Mouse (Mus musculus) gastrocnemius, postnatal 36 days (tissue): ENCODE measurements around the gene Dhx15. TPM values are rescaled to one million over a fixed set of nuclear protein-coding genes. Genes with fewer than 3 reads are reported as not detected.

Experiments
- DNase-seq, 2 experiments: peaks; one replicate each; pipeline ENCODE4 v3.0.0; 2022
- intact Hi-C: fragments of 180-260 bp; cut with DNase I; formaldehyde crosslinking; loops from one replicate; pipeline ENCODE4 v1.15.1; 2025
- total RNA-seq, 2 experiments: library from RNA; stranded (reverse); gene quantifications; 2 replicates each; pipeline ENCODE4 v1.2.3; 2021

Dhx15 gene
- total RNA-seq, 2 experiments from 2014 or later = 34.3 to 36.0 TPM

DNA sequence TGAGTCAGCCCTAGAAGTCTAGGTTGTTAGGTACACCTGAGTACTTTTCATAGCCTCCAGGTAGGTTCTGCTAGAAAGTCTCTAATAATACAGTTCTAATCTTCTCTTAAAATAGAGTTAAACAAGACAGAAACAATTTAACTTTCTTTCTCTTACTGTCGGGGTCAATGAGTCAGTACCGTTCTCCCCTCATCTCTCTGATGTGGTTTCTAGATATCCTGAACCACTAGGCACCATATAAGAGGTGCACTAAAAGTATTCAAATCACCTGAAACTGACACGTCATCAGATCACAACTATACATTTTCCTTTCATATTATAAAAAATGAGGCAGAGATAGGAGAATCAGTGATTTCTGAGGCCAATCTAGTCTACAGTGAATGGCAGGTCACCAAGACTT lies 41.2 kb downstream of the Dhx15 start:
- intact Hi-C loops = no loop called here
- DNase-seq = no peak

DNA sequence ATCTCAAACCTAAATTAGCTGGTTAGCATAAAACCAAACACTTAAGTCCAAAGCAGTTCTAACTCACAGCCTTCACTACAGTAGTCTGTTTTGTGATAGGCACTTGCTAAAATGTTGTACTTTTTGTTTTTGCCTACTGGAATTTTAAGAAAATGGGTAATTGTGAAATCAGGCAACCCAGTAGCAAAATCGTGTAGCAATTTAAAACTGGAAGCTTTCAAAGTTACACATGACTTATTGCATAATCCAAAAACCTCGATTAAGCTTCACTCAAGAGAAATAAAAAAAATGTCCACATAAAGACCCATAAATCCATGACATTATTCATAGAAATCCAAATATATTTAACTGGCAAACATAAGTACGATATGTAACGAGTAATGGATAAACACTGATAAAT lies 43.2 kb downstream of the Dhx15 start:
- no peak for DNase-seq
- intact Hi-C loops = no loop called here

DNA sequence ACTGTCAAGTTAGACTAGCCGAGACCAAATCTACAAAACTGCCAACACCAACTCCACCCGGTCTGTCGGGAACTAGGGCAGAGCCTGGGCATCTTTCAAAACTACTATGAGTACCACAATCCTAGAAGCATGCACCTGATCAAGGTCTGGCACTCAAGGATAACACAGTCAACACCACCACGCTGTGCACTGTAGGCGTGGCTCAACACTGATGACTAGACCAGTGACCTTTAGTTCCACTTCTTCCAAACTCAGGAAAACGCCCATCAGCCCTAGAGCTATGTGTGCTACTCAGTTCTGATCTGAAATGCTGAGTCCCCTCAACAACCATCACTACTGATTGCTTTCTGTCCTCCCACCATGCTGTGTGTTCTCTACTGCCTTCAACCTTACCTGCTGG lies 44.6 kb downstream of the Dhx15 start:
- intact Hi-C loops = no loop called here
- DNase-seq = no peak

DNA sequence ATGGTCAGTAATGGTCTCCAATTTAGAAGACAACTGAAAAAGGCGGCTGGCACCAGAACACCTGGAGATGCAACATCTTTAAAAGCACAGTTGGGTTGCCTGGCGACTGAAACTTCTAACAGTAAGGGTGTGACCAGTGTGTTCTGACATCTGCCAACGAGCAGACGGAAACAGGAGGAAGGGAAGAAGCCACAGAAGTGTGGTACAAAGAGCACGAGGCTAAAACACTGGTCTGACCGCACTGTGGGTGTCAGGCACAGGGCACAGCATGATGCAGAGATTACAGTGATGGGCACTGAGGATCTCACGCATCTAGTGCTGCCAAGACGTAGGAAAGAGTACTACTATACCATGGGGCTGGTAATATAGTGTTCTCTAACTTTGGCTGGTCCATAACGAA lies 48.4 kb downstream of the Dhx15 start:
- intact Hi-C loops = no loop called here
- DNase-seq = no peak

DNA sequence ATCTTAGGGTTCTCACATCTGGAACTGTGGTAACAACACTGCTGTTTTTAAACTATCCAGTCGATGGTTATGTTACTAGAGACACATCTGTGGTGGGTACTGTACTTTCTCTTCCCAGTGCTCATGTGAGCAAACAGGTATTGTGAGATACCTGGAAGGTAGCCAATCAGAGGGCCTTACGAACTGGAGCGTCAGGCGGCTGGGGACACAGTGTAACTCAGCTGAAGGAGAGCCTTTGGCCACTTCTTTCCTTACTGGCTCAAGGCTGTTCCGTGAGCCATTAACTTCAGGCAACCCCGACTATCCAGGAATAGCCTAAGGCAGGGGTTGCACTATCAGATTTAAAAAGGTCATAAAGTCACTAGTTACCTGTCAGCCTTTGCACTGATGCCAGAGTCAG lies 51.5 kb downstream of the Dhx15 start:
- intact Hi-C loops = loop anchor here (5.0 kb wide), 1 partner anchor 98 kb away; no protein-coding TSS in a partner anchor

DNA sequence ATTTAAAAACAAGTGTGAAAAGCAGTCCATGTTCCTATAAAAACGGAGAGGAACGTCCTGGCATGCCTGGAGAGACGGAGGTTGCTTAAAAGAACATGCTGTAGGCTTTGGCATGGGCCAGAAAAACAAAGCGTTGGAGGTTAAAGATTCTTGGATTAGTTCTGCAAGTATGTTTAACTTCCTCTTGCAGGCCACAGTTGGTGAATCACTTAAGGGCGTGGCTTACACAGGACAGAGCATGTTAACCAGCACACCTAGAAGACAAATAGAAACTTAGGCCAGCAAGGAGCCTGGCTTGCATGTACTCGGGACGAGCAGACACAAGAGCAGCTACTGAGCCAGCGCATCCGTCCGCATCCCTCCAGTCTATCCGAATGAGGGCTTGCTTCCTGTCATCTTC lies 52.2 kb downstream of the Dhx15 start:
- no peak for DNase-seq
- intact Hi-C loops = loop anchor here (5.0 kb wide), 1 partner anchor 99 kb away; no protein-coding TSS in a partner anchor

More for the DNA sequence above, 51.5 kb downstream of the Dhx15 start:
- DNase-seq = no peak

DNA sequence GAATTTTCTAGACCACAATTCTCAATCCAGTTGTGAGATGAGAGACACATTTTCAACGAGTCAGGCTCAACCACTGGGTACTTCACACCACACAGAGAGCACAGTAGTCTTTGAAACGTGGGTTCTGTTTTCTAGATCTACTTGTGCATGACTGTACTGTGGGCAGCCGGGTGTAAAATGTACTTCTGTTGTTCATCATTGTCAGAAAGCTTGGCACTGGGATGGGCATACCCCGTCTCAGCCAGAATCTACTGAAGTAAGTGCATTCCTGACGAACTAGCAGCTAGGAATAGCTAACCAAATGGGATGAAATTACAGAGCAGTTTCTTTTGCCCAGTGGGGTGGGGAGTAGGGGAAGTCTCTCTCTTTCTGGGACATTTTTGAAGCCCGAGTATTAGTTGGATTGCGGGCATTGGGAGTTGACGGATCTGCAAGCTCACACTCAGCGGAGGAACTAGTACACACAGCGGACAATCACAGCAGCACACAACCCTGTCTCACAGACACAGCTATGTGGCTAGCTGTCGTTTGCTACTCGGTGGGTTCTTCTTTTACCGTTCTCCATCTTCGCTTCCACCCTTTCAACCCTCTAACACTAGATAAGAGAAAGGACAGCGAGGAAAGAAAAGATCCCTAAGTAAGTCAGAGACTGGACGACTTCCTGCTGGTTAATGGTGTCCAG lies 54.7 kb downstream of the Dhx15 start:
- DNase-seq = no peak
- intact Hi-C loops = loop anchor here (5.0 kb wide), 1 partner anchor 102 kb away; no protein-coding TSS in a partner anchor

DNA sequence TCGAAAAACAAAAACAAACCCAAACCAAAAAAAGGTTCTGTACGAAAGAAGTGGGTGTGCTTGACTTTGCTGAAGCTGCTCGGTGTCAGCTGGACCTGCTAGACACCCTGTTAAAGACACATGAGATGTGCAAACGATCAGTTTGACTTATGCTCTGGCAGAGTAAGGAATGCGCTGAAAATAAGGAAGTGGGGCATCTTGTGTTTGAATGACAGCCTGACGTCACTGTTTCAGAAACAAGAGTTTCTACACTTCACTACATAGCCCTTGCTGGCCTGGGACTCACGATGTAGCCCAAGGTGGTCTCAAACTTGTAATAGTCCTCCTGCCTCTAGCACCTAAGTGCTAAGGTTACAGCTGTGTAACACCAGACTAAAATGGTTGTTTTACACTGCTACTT lies 57.5 kb downstream of the Dhx15 start:
- no peak for DNase-seq
- intact Hi-C loops = no loop called here

DNA sequence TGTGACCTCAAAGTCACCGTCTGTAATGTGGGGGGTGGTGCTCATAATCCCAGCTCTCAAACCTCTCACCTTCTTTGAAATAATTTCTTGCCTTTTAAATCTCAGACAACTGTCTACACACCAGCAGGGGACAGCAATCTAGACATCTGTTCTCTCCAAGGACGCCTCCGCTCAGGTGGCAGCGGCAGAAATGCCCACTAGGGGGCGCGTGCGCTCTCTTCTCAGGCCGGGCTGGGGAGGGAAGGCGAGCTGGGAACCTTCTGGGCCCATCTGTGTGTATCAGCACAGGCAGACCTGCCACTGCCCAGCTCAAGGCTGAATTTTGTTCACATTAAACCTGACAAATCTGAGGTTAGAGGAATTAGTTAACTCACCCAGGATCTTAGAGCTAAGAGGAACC lies 58.2 kb downstream of the Dhx15 start:
- intact Hi-C loops = no loop called here
- no peak for DNase-seq

DNA sequence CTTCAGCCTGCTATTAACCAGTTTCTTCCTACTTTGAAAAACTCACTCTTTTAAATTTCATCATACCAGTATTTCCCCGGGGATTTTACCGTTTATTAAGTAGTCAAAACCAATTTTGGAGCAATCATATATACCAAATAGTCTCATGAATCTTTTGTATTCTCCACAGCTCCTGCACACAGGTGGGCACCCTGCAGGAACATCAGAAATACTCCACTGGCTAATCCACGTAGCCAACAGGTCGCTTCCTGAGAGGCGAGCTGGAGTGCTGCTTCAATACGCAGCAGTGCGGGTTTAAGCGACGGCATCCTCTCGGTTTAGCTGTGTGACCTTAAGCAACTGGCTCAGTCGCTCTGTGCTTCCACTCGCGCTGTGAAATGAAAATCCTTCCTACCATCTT lies 58.9 kb downstream of the Dhx15 start:
- intact Hi-C loops = no loop called here
- no peak for DNase-seq

DNA sequence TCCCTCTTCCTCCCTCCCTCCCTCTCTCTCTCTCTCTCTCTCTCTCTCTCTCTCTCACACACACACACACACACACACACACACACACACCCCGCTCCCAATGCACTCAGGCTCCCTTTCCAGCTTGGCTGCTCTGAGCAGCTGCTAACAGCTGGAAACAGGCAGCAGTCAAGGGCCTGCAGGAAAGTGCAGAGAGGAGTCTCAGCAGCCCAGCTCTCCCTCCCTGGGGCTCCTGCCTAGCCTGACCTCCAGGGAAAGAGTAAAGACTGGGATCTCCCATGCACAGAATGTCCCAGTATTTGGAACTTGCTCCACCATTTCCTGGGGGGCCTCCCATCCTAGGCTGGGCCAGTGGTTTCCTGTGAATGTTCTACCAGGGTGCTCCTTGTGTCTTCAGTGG lies 59.8 kb downstream of the Dhx15 start:
- DNase-seq = no peak
- intact Hi-C loops = no loop called here

DNA sequence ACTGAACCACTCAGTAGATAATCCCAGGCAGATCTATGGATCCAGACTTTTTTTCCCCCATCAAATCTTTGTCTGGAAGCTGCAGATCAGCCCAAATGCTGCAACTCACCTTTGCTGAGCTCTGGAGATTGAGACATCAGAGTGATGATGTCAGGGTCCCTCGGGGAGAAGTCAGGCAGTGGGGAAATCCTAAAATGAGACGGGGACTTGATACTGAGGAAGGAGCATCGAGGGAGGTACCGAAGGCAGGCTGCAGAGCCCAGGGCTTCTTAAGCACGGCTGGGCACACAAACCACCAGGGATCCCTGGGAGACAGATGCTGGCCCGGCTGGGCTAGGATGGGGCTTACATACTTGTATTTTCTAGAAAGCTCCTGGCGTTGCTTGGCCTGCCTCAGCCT lies 64.1 kb downstream of the Dhx15 start:
- intact Hi-C loops = no loop called here
- no peak for DNase-seq

DNA sequence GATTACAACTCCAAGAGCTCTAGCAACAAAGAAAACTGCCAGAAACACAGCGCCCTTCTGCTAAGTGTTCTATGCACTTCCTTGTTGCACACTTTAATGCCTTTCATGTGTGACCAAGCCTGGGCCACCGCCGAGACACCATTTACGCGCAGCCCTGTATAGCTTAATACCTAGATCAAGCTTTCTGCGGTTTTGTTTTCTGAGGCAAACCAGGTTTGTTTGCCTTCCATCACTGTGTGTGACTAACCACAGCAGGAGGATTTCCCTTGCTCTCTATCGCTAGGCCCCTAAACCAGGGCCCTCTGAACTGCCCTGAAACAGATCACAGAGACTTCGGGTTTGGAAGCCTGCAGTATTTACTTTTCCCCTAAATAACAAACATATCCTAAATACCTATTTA lies 64.5 kb downstream of the Dhx15 start:
- DNase-seq = no peak
- intact Hi-C loops = no loop called here

DNA sequence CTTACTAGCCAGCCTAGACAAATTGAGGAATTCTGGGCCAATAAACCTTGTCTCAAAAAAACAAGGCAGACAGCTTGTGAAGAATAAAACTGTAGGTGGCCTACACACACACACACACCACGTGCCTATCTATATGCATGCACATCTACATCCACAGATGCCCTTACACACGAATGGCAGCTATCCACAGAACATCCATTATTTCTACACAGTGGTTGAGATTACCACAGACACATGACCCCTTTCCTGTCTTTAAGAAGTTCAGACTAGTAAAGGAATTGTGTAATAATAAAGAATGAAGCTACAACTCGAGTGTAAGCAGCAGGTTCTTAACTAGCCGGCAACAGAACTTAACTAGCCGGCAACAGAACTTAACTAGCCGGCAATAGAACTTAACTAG lies 68.2 kb downstream of the Dhx15 start:
- intact Hi-C loops = no loop called here
- DNase-seq = no peak

DNA sequence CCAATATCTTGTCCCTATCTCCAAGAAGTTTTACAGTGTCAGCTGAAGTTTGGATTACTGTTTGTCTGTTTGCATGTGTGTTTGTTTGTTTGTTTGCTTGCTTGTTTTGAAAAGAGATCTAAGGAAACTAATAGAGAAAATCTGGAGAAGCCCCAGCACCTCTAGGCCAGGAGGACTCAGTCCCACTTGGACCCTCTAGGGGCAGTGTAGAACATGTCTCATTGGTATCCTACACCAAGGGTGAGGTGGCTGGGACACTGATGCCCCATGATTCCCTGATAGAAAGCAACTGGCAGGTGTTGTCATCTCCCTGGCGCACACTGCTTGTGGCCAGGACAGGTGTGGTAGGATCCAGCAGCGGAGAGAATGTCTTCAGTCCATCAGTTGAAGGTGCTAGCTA lies 70.5 kb downstream of the Dhx15 start:
- intact Hi-C loops = loop anchor here (5.0 to 10.0 kb wide), 2 partner anchors 122 to 355 kb away; partner anchors contain the start of gene Ccdc149
- DNase-seq = no peak

DNA sequence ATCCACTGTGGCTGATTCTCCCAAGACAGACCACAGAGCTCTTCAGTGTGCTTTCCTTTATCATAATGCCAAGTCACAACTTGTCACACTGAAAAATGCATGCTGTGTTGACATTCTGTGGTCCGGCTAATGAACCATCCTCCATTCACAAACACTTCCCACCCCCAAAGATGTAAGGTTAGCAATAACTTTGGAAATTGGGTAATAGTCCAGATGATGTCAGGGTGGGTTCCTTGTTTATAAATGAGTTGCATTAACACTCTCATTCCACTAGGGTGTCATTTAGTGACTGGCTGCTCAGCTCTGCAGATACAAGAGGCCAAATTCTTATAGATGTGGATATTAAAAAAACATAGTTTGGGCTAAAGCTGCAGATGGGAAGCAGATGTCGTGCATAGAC lies 71.1 kb downstream of the Dhx15 start:
- intact Hi-C loops = loop anchor here (5.0 to 10.0 kb wide), 2 partner anchors 123 to 356 kb away; partner anchors contain the start of gene Ccdc149

DNA sequence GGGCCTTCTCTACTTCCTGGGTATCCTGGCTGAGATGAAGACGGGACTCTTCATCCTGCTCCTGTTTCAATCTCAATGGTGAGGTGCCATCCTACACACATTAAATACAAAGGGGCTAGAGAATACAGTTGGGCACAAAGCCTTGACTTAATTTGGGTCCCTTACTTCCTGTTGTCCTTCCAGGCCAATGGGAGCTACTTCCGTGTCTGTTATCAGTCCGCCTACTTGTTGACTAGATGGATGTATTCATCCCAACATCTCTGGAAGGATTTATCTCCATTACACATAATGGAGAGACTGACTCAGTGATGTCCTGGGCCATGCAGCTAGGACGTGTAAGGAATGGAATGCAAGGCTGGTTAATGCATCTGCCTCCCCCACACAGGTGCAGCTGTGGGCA lies 72.5 kb downstream of the Dhx15 start:
- intact Hi-C loops = loop anchor here (5.0 to 10.0 kb wide), 2 partner anchors 124 to 357 kb away; partner anchors contain the start of gene Ccdc149
- no peak for DNase-seq

More for the DNA sequence above, 71.1 kb downstream of the Dhx15 start:
- no peak for DNase-seq

DNA sequence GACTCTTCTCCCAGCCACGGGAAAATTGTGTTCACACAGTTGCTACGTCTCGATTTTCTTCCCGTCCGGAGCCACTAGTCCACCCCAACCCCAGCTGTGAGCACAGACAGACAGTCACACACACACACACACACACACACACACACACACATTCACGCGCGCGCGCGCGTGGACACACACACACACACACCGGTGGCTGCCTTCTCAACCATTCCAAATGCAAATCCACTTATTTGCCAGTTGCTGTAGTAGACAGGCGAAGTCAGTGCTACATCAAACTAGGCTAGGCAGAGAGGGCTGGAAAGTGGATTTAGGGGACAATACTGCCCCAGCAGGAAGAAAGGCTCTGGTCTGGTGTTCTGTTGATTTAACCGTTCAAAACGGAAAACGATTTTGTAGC lies 73.9 kb downstream of the Dhx15 start:
- intact Hi-C loops = loop anchor here (5.0 to 10.0 kb wide), 2 partner anchors 126 to 358 kb away; partner anchors contain the start of gene Ccdc149
- no peak for DNase-seq

DNA sequence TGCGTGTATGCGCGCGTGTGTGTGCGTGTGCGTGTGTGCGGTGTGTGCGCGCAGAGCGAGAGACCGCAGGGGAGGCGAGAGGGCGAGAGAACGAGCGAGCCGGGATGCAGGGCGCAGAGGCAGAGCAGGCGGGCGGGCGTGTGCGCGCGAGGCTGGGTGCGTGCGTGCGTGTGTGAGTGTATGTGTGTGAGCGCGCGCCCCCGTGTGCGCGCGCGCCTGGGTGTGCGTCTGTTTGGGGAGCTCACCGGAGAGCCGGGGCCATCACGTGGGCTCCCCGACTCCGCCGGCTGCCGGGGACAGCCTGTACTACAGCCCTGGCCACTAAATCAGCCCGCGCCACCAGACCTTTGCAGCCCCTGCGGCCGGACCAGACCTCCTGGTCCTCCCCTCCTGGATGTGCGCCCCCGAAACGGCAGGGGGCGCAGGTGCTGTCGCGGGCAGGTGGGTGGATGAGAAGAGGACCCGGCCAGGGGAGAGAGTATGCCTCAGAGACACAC lies 74.4 kb downstream of the Dhx15 start:
- intact Hi-C loops = loop anchor here (5.0 to 10.0 kb wide), 2 partner anchors 126 to 359 kb away; partner anchors contain the start of gene Ccdc149
- DNase-seq = peak; percentile 43 to 45

DNA sequence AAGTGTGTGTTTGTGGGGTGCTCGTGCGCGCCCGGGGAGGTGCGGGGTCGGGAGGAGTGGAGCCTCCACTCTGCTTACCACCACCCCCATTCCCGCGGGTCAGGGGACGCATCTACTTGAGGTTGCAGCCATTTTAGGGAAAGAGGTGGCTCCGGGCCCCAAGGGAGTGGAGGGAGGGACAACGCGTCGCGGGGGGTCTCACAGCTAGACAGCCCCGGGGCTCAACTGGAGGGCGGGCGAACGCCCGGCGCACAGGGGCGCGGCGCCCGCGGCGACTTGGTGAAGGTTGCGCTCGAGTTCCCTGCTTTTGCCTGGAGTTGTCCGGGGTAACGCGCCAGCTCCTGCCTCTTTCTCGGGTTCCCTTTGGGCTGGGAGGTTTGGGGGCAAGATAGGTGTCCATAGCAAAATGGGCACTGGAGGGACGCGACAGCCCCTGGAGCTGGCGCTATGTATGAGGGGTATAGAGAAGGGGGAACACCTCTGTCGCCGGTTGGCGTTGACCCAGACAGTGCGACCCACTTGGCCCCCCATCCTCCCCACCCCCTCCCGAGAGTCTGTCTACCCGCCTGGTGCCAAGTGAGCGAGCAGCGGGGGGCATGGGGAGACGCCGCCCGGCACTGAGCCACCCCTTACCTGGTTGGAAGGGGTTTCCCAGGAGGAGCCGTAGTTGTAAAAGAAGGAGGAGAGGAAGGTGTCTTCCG lies 75.4 kb downstream of the Dhx15 start:
- intact Hi-C loops = loop anchor here (5.0 to 10.0 kb wide), 2 partner anchors 127 to 360 kb away; partner anchors contain the start of gene Ccdc149

More for the DNA sequence above, 75.4 kb downstream of the Dhx15 start:
- no peak for DNase-seq
